Mouse (Mus musculus) liver, embryonic 16.5 days (tissue): ENCODE results near the gene Lmbr1. TPM values are rescaled to one million over a fixed set of nuclear protein-coding genes. Genes with fewer than 3 reads are reported as not detected.

ENCODE experiments used
- ATAC-seq: fragments of 200-750 bp; cut with Nextera tagmentation; 2 replicates; pipeline ENCODE4 v1.8.0; 2017; ENCODE audit warnings: low read depth, mild to moderate bottlenecking, moderate number of reproducible peaks, moderate library complexity
- H3K27ac ChIP-seq: fragments of 300-500 bp; sonication (generic); 2 replicates; pipeline ENCODE4 v1.5.1; 2014; ENCODE audit warnings: mild to moderate bottlenecking, low read length
- H3K27me3 ChIP-seq: fragments of 300-500 bp; sonication (generic); 2 replicates; pipeline ENCODE4 v1.6.1; 2014; ENCODE audit warnings: low read depth, low read length, mixed read lengths; ENCODE audit not compliant: control insufficient read depth, insufficient read depth
- H3K36me3 ChIP-seq: fragments of 300-500 bp; sonication (generic); 2 replicates; pipeline ENCODE4 v1.6.1; 2014; ENCODE audit warnings: mild to moderate bottlenecking; ENCODE audit not compliant: control insufficient read depth, insufficient read depth
- H3K4me1 ChIP-seq: fragments of 300-500 bp; sonication (generic); 2 replicates; pipeline ENCODE4 v1.6.1; 2014; ENCODE audit warnings: low read depth, low read length, mixed read lengths; ENCODE audit not compliant: control insufficient read depth
- H3K4me2 ChIP-seq: fragments of 300-500 bp; sonication (generic); 2 replicates; pipeline ENCODE4 v1.6.1; 2014; ENCODE audit warnings: low read depth, low read length, mixed read lengths
- H3K4me3 ChIP-seq: fragments of 300-500 bp; sonication (generic); 2 replicates; pipeline ENCODE4 v1.5.1; 2014; ENCODE audit warnings: low read depth, mild to moderate bottlenecking, low read length
- H3K9ac ChIP-seq: fragments of 300-500 bp; sonication (generic); 2 replicates; pipeline ENCODE4 v1.6.1; 2014; ENCODE audit warnings: low read depth, low read length
- H3K9me3 ChIP-seq: fragments of 300-500 bp; sonication (generic); replicated peaks from 2 replicates; pipeline ENCODE4 v1.6.1; 2016; ENCODE audit warnings: low read length; ENCODE audit not compliant: control insufficient read depth
- WGBS: fragments of 180-500 bp; shearing (Covaris S2); extraction: QIAGEN DNeasy Blood & Tissue Kit; methylation state at CpG from one replicate; pipeline ENCODE4 v1.1.7; 2014; ENCODE audit not compliant: insufficient replicate concordance; 5-methylcytosine and 5-hydroxymethylcytosine counted together
- microRNA-seq: library from miRNA; unstranded; fragments of <30 nt; microRNA quantifications from one replicate; pipeline ENCODE4, GENCODE M21; 2016
- polyA plus RNA-seq: library from polyadenylated mRNA; unstranded; fragments of >200 nt; fragmentation: Nextera tagmentation; extraction: Ambion mirVana; gene quantifications from 2 replicates; pipeline ENCODE4 v1.2.1, GENCODE M21; 2015

The Lmbr1 gene
- polyA plus RNA-seq, 1 experiment from 2014 or later, result 1.7 TPM

- Histone ChIP-seq H3K9me3 (no peaks in the 10 kb centered on the region), H3K4me2 (peak overlapping the region; percentile 78), H3K4me3 (peak overlapping the region; percentile 56), H3K9ac (no peak overlapping the region), H3K27ac (no peak overlapping the region), H3K4me1 (no peaks in the 10 kb centered on the region; the same call in 1 of the 2 replicates), H3K36me3 (no peaks in the 10 kb centered on the region), H3K27me3 (peaks cover 17% of the 10 kb centered on the region)
- 15% methylated on average over 12 of the region's 12 CpGs for WGBS
- no peak for ATAC-seq
These were observed 181.9 kb downstream of the Lmbr1 start for GRCm38 (mm10) chr5:29196264-29196658.

GRCm38 (mm10) chr5:29195570-29196263, 182.5 kb downstream of the Lmbr1 start, which contains the start of gene Rnf32:
Gene Rnf32 (plus strand): TSS chr5:29195992.
- H3K27ac ChIP-seq, result no peak within 1 kb of the TSS
- under 1% methylated on average over 64 of the region's 70 CpGs for WGBS
- H3K9ac ChIP-seq, result 0 out of 2 replicates have a peak within 1 kb of the TSS, but pooled peaks have one; percentile 20
- no peaks in the 10 kb centered on the region; the same call in 1 of the 2 replicates for H3K4me1 ChIP-seq
- H3K4me2 ChIP-seq, result peak within 1 kb of the TSS; percentile 78
- ATAC-seq, result peak; percentile 82
- peak within 1 kb of the TSS; percentile 56 for H3K4me3 ChIP-seq
- H3K36me3 ChIP-seq, result no peaks in the 10 kb centered on the region
- H3K9me3 ChIP-seq, result no peaks in the 10 kb centered on the region
- peaks cover 17% of the 10 kb centered on the region for H3K27me3 ChIP-seq

GRCm38 (mm10) chr5:29195231-29195569, 183.0 kb downstream of the Lmbr1 start:
- Histone ChIP-seq H3K27ac (no peak overlapping the region), H3K4me3 (peak overlapping the region; percentile 56), H3K9ac (0 out of 2 replicates have a peak overlapping the region, but pooled peaks have one; percentile 20), H3K27me3 (peaks cover 17% of the 10 kb centered on the region), H3K36me3 (no peaks in the 10 kb centered on the region), H3K4me2 (peak overlapping the region; percentile 78), H3K4me1 (no peaks in the 10 kb centered on the region; the same call in 1 of the 2 replicates), H3K9me3 (no peaks in the 10 kb centered on the region)
- WGBS, result 15% methylated on average over 9 of the region's 9 CpGs
- no peak for ATAC-seq

- Histone ChIP-seq H3K27me3 (no peaks in the 10 kb centered on the region), H3K4me3 (no peak overlapping the region), H3K4me2 (no peak overlapping the region), H3K9me3 (no peaks in the 10 kb centered on the region), H3K9ac (no peak overlapping the region), H3K27ac (no peak overlapping the region), H3K36me3 (no peaks in the 10 kb centered on the region), H3K4me1 (no peaks in the 10 kb centered on the region)
- no peak for ATAC-seq
- 62% methylated on average over 5 of the region's 5 CpGs for WGBS
These were observed 191.4 kb downstream of the Lmbr1 start for GRCm38 (mm10) chr5:29186798-29187197.

Small RNA genes within 50 kb of the gene (microRNA-seq; reads per million reads assigned to microRNA genes)
- gene Gm23801, result not detected

Other genes starting within 250 kb of the Lmbr1 start
- 0.11 TPM in 1 of 2 replicates, not detected in the other for gene Rnf32, start 182.4 kb downstream of the Lmbr1 start, polyA plus RNA-seq
- 12.6 and 14.2 TPM in 2 replicates for gene Nom1, start 56.3 kb upstream of the Lmbr1 start, polyA plus RNA-seq
- not detected in 2 replicates for gene Mnx1, start 100.1 kb upstream of the Lmbr1 start, polyA plus RNA-seq
- gene Ube3c, start 190.9 kb upstream of the Lmbr1 start, polyA plus RNA-seq, result 4.3 and 4.7 TPM in 2 replicates